Mouse (Mus musculus) right cerebral cortex, postnatal 10 days (tissue): ENCODE data around the gene Ccdc33.

Experiments used
- DNase-seq, 2 experiments: peaks; one replicate each; pipeline ENCODE4 v3.0.0; 2021; ENCODE audit warnings: low spot score in 2 of 2

Ccdc33 gene

GRCm38 (mm10) chr9:58011552-58011951 is 107.1 kb downstream of the Ccdc33 start:
- DNase-seq: no peak

DNA sequence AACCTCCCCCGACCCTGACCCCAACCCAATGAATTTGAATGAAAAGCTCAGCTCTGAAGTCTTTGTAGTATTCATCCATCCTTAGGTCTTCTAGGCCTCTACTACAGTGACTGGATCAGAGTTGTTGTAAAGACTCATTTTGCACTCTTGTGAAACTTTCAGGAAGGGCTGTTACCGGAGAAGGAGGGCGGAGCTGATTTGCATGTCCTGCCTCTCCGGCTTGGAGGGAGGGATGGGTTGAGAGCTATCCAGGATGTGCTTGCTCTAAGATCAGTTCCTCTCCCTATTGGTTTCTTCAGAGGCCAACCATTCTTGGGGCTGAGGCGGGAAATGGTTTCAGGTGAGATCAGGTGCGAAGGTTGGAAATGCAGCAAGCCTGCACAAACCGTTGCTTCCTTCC is 107.6 kb downstream of the Ccdc33 start:
- DNase-seq: no peak

DNA sequence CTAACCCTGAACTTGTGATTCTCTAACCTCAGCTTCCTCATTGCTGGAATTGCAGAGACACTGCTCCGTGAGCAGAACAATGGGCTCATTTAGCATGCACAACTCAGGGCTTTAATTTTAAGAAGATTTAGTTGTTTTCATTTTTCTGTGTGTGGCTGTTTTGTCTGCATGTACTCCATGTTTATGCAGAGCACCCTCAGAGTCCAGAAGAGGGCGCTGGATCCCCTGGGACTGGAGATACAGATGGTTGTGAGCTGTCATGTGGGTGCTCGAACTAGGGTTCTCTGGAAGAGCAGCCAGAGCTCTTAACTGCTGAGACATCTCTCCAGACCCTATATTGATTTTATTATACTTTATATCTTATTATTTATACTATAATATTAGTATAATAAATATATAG is 109.0 kb downstream of the Ccdc33 start:
- DNase-seq: no peak

DNA sequence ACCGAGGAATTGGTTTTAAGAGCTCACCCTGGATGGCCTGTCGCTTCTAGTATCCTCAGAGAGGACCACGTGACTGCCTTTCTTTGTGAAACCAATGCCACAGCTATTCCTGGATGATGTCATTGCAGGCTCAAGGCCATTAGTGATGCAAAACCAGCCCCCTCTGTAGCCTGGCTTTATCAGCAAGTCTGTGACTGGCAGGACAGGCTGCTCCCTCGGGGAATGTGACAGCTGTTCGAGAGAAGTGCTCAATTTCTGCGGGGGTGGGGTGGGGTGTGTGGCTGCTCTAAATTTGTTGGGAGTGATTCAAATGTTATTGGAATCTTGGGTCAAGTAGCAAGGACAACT is 109.6 kb downstream of the Ccdc33 start:
- peak; percentile 56 to 77 for DNase-seq

GRCm38 (mm10) chr9:58008336-58009014 is 110.1 kb downstream of the Ccdc33 start:
- DNase-seq: no peak

DNA sequence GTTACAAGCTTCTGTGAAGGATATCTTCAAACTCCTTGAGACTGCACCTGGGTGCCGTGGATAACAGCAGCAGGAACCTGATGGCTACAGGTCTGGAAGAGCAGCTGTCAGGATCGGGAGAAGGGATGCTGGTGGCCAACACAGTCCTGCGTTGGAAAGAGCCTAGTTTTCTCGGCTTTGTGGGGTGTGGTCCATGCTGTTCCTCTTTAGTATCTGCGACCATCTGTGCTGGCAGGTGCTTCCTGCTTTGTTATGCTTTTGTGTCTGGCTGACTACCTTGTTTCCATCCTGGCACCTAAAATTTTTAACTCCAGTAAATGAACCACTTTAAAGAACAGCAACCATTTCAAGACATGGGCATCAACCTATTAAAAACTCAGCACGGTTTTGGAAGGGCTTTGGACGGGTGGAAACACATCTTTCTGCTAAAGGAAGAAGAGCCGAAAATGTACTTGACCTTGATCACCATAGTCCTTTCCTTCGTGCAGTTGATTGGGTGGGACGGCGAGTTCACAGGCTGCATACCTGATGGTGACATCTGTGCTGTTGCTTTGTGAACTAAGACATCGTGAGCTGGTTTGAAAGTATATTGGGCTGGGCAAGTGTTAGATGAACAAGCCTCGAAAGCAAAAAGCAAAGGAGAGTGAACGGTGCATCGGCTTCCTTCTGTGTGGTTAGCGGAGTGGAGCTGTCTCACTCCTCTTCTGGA is 112.7 kb downstream of the Ccdc33 start, which contains the start of gene Cyp11a1:
Cyp11a1 (plus strand) TSS at position 659 of the 709 bp plus-strand sequence.
- no peak for DNase-seq

GRCm38 (mm10) chr9:58003272-58003671 is 115.4 kb downstream of the Ccdc33 start:
- no peak for DNase-seq

GRCm38 (mm10) chr9:57999676-58000075 is 118.9 kb downstream of the Ccdc33 start:
- no peak for DNase-seq

GRCm38 (mm10) chr9:57998685-57999084 is 119.9 kb downstream of the Ccdc33 start:
- no peak for DNase-seq

DNA sequence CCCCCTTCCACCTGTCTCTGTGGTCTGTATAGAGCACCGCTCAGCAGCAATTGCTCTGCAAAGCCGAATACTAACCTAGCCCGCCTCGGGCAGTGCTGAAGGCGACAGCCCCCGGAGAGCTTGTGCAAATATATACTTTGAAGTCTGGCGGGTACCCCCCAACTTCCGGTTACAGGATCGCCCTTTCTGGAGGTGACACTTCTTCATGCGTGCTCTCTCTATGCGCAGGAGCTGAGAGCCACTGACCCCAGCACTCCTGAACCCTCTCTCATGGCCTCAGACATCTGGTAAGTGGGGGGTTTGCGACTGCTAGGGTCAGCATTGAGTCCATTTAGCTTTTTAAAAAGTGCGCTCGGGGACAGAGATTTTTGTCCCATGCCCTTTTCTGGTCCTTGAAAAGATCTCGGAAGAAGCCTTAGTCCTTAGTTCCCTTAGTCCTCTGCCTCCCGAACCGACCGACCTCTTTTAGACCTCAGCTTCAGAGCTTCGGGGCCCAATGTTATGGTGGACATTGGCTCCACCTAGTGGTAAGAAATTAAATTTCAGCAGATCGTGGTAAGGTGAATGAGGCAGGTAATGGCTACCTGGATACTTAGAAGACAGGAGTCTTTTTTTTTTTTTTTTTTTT is 120.5 kb downstream of the Ccdc33 start:
- peak; percentile 57 to 64 for DNase-seq

DNA sequence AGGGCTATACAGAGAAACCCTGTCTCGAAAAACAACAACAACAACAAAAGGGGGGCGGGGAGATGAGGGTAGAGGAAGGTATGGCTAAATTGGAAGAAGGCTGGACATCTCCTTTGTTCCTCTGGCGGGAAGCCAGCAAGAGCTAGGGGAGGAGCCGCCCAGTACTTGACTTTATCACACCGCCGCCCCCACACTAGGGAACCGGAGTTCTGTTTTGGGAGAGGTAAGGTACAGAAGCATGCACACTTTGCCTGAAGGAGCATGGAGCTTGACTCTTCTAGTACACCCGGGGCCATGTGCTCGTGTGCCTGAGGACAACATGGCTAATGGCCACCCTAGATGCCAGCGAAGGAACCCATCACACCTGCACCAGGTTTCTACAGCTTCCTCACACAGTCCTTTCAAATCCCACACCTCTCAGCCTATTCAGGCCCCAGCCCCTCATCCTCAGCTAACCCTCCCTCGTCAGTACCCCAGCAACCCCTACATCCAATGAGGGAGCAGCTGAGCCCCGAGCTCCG is 121.1 kb downstream of the Ccdc33 start:
- DNase-seq: peak; percentile 79 to 84

- peak in 1 of 2 experiments; percentile 73 for DNase-seq
These were observed 123.3 kb downstream of the Ccdc33 start for GRCm38 (mm10) chr9:57995282-57995681.

- no peak for DNase-seq
These were observed 125.6 kb downstream of the Ccdc33 start for GRCm38 (mm10) chr9:57992781-57993591.

DNA sequence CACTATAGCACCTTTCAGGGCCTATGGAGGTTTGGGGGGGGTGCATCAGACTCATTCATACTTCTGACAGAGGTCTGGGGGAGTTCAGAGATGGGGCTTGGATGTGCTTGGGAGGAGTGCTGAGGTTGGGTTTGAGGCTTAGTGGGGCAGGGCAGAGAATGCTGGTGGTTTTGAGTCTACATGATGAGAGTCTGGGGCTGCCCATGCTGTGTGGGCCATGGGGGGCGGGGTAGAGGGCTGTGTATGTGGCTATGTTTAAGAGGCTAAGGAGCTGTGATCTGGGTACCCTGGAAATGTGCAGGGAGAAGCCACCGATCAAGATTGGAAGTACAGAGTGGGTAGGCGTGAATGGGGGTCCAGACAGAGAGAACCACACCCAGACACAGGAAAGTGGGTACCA is 126.6 kb downstream of the Ccdc33 start:
- no peak for DNase-seq

GRCm38 (mm10) chr9:57990438-57991110 is 128.0 kb downstream of the Ccdc33 start:
- DNase-seq: no peak

GRCm38 (mm10) chr9:57989309-57989708 is 129.3 kb downstream of the Ccdc33 start:
- no peak for DNase-seq

DNA sequence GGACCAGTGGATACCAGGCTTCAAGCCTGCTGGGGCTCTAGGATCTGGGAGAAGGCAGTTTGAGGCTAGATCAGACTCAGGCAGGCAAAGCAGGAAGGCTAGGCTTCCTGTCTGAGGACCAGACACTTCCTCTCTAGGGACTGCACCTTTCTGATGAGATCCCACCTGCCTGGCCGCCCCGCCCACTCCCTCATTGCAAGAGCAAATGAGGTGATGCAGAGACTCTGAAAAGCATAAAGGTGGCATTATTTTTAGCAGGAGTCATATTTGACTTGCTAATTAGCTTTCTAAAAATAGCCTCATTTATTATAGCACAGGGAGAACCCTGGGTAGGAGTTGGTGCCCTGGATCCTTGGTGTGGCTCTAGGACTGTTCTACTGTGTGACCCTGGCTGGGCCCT is 130.5 kb downstream of the Ccdc33 start:
- peak in 1 of 2 experiments; percentile 59 for DNase-seq

GRCm38 (mm10) chr9:57986293-57986692 is 132.3 kb downstream of the Ccdc33 start:
- no peak for DNase-seq

DNA sequence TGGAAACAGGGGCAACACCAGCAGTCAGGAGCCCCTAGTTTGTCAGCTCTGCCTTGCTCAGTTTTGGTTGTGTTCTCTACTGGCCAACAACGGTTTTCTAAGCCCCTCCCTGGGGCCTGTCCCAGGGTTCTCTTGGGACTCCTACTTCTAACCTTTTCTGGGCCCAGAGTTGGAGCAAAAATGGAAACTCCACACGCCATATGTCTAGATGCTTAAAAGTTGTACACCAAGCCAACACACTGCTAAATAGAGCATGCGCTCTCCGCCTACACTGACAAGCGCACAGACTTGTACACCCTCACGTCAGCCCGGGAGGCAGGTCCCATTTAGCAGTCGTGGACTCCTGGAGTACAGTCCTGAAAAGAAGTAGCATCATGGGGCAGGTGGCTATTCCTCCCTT is 133.3 kb downstream of the Ccdc33 start:
- DNase-seq: peak; percentile 73 to 84

DNA sequence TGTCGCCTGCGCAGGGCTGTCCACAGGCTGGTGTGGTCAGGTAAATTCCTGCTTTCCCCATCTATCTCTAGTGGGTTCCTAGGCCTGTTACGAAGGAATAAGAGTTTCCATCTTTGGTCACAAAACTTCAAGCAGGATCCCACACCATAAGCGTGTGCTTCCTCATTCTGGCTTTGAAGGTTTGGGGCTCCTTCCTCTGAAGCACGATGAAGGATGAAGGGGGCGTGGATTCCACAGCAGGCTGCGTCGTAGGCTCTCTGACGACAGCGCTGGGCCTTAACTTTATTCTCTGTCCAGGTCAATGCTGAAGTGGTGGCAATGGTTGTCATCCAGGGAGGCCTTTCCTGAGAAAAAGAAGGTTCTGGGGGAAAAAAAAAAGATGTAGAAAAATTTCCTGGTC is 138.1 kb downstream of the Ccdc33 start:
- DNase-seq: no peak

DNA sequence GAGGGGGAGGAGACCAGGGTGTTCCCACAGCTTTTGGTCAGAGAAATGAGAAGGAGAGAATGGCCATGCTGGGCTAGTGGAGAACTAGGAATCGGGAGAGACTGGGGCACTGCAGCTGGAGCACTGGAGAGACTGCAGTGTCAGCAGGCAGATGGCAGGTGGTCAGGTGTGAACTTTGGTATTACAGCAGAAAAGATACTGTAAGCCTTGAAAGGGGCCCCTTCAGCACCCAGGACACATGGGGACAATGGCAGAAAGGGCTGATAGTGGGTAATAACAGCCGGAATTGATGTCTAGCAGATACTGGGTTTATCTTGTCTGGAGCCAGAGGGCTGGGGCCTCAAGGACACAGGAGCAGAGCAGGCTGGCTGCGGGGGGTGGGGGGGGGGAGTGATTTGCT is 139.8 kb downstream of the Ccdc33 start:
- no peak for DNase-seq
